Mouse (Mus musculus) right cerebral cortex, postnatal 25 days (tissue): ENCODE results near the gene Tbx3.

Experiments
- DNase-seq: peaks from one replicate; pipeline ENCODE4 v3.0.0; 2022

The Tbx3 gene

DNA sequence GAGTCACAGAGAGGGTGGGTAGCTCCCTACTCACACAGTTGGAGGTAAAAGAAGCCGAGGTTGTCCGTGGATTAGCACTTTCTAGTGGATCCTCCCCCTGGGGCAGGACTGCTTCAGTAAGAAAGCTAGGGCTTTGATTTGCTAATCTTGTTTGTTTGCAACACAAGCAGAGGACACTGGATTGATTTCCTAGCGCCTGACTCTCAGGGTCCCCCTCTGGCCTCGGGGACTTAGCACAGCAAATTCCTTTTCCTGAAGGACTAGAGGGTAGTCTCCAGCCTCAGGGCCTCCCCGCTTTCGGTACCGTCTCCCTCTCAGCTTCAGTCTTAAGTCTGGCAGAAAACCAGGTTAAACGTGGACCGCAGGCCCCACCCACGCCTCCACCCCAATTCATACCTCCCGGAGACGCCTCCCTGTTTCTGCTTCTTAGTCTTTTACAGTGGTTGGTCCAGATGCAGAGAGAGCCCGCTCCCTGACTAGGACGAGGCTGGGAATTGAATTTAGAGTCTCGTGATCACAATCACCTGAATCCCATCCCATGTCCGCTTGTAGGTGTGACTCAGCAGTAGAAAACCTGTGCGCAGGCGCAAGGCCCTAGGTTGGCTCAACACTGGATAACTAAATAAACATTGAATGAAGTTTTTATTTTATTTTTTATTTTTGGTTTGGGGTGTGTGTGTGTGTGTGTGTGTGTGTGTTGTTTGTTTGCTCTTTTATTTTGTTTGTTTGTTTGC is 39.5 kb downstream of the Tbx3 start:
- DNase-seq, result no peak

DNA sequence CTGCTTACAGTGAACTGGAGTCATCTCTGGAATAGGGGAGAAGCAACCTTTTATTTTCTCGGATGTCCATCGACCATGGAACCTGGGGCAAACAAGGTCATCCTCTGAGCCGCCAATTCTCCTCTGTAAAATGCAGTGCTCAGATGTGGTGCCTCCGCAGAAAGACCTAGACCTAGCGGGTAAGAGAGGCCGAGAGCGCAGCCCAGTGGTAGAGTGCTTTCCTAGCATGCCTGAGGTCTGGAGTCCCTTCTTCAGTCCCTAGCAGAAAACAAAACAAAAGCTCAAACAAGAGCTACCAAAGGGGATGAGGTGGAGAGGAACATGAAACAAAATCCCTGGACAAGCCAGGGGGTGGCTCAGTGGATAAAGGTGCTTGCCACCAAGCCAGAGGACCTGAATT is 40.3 kb downstream of the Tbx3 start:
- DNase-seq, result no peak

DNA sequence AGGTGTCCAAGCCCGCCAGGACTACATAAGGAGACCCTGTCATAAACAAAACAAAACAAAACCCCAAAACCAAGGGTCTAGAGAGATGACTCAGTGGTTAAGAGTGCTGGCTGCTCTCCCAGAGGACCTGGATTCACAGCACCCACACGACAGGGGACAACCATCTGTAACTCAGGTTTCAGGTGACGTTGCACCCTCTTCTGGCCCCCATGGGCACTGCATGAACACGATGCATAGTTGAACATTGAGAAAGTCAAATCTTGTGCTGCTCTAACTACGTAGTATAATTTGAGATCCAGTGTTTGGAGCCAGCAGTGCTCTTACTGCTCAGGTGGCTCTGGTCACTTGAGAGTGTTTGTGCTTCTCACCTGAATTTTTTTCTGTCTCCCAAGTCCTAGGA is 41.2 kb downstream of the Tbx3 start:
- no peak for DNase-seq

GRCm38 (mm10) chr5:119712679-119713246 is 42.3 kb downstream of the Tbx3 start:
- peak; percentile 52 for DNase-seq

DNA sequence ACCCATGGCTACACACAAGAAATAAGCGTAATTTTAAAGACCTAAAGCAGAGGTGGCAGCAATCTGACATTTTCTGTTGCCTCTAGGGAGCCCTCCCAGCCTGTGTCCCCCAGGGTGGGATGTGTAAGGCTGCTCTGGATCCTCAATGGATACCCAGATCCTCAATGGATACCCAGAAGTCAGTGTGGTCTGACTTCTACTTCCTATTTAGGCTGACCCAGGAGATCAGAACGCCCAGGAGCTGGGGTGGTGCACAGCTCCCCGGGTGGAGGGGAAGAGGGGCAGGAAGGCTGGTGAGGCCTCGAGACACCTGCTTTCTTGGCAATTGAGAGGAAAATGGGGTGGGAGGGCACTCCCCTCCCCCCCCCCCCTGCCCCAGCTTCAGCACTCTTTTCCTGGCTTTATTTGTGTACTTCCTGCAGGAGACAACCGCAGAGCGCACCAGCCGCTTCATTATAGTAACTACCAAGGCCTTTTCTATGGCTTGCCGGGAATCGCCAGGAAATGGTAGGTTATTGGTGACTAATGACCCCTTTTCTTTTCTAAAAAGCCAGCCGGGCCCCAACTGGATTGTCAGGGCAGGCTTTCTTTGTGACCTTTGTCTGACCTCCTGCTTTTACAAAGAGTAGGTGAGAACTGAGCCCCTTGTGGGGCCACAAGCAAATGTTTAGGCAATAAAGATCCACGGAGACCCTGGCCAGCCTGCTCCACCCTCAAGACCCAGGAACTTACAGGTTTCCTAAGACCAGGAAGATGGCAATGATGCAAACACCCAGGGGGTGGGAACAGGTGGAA is 50.2 kb downstream of the Tbx3 start:
- DNase-seq, result no peak

DNA sequence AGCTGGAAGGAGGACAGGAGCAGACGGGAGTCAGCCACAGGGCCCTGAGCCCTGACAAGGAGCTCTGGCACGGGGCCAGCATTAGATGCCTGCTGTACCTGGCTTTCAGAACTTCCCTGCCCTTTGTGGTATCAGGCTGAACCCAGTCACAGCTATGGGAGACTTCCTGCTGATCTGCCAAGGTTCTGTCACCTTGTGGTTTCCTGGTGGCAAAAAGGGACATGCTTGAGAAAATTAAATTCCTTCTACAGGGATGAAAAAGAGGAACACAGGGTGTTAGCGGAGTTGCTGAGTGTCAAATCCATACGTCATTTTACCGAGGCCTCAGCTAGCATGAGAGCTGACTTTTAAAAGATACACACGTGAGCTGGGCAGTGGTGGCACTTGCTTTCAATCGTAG is 62.5 kb downstream of the Tbx3 start:
- DNase-seq, result no peak
